Mouse (Mus musculus): ENCODE results near the gene Cep19.

Cep19 gene

DNA sequence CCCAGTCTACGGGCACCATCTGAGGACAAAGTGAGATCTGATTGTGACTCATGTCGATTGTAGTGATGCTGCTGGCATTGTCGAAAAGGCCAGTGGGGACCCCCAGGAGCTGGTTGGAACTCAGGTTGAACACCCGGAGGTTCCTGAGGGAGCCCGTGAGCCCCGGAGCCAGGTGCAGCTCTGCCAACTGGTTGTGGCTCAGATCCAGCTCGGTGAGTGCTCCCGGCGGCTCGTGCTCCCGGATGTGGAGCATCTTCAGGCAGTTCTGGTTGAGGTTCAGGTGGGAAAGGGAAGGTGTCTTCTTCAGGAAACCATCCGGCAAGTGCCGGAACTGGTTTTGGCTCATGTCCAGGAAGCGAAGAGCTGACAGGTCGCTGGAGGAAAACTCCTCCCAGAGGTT is 44.2 kb downstream of the Cep19 start:
- in situ Hi-C loops (cut with MboI): no loop called here

DNA sequence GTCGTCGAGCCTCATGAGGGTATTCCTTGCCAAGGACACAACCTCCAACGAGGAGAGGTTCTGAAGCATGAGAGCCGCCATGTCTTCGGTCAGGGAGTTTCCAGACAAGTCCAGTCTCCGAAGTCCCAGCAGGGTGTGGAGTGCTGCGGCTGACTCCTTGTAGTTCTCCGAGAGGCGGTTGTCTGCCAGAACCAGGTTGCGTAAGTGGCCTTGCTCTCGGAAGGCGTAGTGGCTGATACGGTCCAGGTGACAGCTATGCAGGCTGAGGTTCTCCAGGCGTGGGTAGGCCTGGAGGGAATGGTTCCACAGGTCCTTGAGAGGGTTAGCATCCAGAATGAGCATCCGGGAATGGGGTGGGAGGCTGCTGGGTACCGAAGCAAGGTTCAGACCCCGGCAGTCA is 45.0 kb downstream of the Cep19 start:
- in situ Hi-C loops (cut with MboI): no loop called here

DNA sequence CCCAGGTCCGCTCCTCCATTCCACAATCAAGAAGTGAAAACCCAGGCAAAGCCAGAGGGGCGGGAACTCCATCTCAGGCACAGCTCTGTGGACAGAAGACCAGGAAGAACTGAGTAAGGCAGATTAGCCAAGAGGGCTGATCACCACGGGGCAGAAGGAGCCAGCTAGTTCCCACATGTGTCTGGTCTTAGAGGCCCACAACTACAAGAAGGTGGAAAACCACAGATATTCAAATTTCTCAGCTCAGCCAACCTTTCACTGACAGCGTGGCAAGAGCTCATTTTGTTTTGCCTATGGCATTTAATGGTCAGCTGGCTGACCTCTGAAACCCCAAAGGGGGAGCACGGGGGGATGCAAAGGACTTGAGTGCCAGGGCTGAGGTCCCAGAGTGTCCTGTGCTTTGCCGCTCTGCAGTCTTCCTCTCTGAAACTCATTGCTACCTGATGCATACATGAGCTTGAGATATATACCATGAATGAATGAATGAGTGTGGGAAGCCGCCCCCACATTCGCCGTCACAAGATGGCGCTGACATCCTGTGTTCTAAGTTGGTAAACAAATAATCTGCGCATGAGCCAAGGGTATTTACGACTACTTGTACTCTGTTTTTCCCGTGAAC is 48.1 kb downstream of the Cep19 start:
- in situ Hi-C loops (cut with MboI): no loop called here

DNA sequence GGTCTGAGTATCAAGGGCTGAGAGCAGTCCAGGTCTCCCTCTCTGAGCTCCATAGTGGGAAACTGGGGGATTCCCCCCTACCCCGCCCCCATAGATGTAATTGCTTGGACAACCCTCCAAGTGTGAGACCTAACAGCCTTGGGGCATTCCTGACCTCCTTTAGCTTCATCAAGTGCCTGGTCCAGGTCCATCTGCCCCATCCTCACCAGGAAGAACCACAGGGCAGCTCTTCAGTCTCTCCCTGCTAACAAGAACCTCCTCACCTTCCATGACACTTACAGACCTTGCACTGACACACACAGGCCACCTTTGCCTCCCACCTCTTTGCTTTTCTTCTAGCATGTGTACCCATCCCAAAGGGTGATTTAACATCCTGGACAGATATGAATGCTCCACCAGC is 54.4 kb downstream of the Cep19 start:
- in situ Hi-C loops (cut with MboI): no loop called here

DNA sequence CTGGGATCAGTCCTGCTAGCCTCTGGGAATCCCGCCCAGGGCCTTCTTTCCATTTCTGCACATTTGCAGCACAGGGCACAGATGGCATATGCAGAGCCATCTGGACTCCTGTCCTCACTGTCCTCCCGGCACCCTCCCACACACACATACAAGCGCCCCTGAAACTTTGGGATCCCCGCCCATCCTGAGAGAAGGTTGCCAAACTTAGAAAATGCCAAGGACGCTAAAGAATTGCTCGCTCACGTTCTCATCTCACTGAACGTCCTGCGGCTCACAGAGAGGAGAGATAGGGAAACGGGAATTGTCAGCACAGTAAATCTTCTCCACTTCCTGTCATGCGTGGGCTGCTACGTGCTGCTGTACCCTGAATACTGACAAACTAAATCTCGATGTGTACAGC is 54.8 kb downstream of the Cep19 start:
- in situ Hi-C loops (cut with MboI): no loop called here

DNA sequence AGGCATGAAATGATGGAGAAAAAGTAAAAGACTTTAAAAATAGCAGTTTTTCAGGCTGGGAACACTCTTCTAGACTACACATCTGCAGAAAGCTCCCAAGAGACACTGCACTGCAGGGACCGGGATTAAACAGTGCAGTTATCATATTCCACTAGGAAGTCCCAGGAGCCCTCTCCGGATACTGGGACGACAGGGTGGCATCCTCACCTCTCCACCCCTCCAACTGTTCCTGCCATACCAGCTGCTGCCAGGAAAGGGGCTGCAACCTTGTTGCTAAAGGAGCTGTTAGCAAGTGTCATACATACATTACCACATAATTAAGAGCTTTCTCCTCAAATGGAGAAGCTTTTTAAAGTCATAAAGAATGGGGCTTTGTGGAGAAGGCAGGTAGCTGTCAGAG is 57.1 kb downstream of the Cep19 start:
- in situ Hi-C loops (cut with MboI): no loop called here

DNA sequence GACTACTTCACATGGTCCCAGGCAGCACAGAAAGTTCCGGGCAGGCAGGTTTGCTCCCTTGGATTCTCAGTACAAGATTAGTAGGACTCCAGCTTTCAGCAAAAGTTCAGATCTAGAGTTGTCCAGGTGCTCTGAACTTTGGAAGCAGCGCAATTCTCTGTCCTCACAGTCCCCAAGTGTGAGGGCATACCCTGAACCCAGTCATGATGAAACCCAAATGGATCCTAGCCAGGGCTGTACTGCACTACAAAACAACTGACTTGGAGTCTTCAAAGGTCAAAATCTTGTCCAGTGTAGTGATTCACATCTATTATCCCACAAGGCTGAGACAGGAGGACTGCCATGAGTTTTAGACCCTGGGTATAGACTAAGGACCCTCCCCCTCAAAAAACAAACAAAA is 57.8 kb downstream of the Cep19 start:
- in situ Hi-C loops (cut with MboI): no loop called here
